Mouse (Mus musculus) left cerebral cortex, adult 9 months (tissue): ENCODE measurements around the gene Adcy9.
A peak's percentile ranks its signal among the peaks of the same experiment; 100 is the strongest.

ENCODE experiments used
- DNase-seq, 2 experiments: peaks; one replicate each; pipeline ENCODE4 v3.0.0; 2022; ENCODE audit warnings: low spot score in 2 of 2

The Adcy9 gene

GRCm38 (mm10) chr16:4418776-4419545 is 1.3 kb downstream of the Adcy9 start:
- DNase-seq, result peak in 1 of 2 experiments; percentile 26

DNA sequence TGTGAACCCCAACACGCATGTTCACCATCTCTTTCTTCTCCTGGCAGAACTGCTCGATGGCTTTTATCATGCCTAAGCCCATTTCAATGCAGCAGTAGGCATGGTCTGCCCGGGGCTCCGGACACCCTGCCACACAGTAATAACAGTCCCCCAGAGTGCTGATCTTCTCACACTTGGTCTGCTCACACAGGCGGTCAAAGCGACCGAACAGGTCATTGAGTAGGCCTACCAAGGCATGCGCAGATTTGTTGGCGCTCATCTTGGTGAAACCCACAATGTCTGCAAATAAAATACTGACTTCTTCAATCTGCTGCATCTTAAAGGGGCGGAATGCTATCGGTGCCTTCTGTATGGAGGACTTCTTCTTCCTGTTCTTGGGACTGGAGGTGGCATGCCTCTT is 2.2 kb downstream of the Adcy9 start:
- DNase-seq, result no peak

- no peak for DNase-seq
These were observed 2.8 kb downstream of the Adcy9 start for GRCm38 (mm10) chr16:4417455-4417854.

DNA sequence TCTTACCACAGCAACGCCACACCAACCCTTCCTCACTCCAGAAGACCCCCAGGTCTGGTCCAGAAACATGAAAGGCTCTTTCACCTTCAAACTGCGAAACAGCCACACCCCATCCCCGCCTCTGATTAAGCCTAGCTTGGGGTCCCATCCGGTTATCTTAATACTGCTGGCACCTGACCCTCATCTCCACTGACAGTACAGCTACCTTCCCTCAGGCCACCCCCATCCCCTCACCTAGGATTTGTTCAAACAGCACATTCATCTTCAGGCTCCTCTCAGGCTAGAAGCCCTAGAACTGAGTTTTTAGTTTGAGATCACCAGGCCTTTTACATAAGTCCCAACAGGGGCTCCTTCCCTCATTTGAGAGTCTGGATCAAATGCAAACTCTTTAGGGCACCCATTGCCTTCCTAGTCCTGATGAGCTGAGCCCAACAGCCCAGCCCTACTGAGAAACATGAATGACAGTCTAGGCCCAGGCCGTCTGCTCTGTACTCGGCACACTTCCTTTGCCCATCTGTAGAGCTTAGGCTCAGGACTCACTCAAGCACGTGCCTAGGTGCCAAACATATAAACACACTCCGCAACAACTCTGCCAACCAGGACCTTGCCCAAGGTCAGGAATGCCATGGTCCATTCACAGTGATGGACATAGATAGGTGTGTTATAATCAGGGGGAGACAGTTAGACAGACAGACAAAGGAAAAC is 5.3 kb downstream of the Adcy9 start:
- DNase-seq, result no peak

DNA sequence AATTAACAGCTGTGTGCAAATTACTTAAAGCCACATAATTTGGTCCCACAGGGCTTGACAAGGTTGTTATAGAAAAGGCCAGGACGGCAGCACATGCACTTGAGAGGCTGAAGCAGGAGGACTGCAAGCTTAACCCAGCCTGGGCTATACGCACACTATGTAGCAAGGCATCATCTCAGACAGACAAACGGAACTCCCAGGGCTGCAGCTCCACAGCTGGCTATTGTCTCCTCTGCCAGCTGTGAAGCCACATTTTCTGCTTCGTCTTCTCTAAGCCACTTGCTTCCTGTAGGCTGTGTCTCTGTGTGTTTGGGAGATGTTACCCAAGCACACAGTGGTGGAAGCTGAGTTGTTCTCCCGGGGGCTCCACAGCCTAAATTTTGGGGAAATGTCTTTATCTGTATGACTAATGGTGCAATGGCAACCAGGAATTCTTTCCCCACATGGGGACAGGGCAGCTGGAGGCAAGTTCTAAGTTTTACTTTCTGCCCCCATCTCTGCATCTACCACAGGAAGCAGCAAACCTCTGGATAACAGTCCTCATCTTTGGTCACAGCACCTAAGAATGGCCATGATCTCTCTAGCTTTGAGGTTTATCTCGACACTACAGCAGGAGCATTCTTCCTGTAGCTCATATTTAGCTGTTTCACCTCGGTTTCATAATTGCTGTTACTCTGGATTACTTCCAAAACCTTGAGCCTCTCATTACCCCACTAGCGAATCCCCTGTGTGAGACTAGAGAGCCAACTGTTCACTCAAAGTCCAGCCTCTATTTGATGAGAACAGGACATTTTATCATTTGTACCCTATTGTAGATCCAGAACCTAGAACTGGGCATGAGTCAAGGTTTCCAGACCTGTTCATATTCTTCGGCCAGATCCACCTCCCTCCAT is 6.1 kb downstream of the Adcy9 start:
- DNase-seq, result no peak

- no peak for DNase-seq
These were observed 7.0 kb downstream of the Adcy9 start for GRCm38 (mm10) chr16:4413301-4413700.

GRCm38 (mm10) chr16:4412298-4412697 is 8.0 kb downstream of the Adcy9 start:
- no peak for DNase-seq

GRCm38 (mm10) chr16:4411296-4411695 is 9.0 kb downstream of the Adcy9 start:
- no peak for DNase-seq

GRCm38 (mm10) chr16:4407536-4407935 is 12.8 kb downstream of the Adcy9 start:
- no peak for DNase-seq

- DNase-seq, result no peak
These were observed 13.6 kb downstream of the Adcy9 start for GRCm38 (mm10) chr16:4406706-4407105.

GRCm38 (mm10) chr16:4406047-4406586 is 14.2 kb downstream of the Adcy9 start:
- no peak for DNase-seq

- no peak for DNase-seq
These were observed 15.2 kb downstream of the Adcy9 start for GRCm38 (mm10) chr16:4404933-4405761.

- DNase-seq, result no peak
These were observed 19.2 kb downstream of the Adcy9 start for GRCm38 (mm10) chr16:4401109-4401508.

DNA sequence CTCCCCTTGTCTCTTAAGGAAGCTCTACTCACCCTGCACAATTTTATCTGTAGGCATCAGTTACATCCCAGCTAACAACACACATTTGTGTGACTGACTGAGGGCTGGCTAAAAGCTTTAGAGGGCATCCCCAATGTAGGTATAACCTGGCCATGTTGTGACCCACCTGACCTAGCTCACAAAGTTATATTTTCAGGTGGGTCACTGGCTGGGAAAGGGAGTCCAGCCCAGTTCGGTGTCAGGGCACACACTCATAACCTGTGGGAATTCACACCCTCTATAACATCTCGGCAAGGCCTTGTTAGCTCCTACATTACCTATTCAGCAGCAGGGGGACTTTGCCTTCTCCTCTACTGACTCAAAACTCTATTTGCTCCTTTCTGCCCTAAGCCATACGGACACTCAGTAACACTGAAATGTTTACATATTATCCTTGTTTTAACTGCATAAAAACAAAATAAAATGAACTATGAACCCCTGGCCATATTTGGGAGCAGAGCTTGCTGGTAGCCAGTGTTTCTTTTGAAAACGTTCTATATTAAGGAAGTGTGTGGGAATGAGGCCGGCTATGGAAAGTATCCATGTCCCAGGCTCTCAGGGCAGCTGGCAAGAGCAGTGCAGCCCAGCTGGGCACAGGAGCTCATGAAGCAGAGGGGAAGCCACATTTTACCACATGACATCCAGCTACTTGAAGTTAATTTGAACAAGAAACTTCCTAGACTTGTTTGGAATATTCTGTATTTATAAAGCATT is 20.7 kb downstream of the Adcy9 start:
- no peak for DNase-seq

- DNase-seq, result no peak
These were observed 21.5 kb downstream of the Adcy9 start for GRCm38 (mm10) chr16:4398782-4399181.

DNA sequence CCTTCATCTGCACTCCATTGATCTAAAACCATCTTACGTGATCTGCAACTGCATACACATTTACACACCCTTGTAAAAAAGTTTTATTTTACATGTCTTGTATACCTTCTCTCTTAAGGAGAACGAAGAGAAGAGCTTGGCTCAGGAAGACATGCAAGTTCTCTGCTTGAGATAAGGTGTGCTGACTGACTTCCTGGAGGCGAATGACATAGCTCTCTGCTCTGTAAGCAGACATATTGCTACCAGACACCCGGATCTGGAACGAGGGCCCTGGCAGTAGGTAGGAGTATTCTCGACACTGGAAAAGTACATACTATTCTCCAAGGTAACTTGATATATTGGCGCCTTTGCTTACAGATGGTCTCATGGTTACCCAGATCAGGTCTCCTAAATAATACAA is 22.7 kb downstream of the Adcy9 start:
- no peak for DNase-seq

DNA sequence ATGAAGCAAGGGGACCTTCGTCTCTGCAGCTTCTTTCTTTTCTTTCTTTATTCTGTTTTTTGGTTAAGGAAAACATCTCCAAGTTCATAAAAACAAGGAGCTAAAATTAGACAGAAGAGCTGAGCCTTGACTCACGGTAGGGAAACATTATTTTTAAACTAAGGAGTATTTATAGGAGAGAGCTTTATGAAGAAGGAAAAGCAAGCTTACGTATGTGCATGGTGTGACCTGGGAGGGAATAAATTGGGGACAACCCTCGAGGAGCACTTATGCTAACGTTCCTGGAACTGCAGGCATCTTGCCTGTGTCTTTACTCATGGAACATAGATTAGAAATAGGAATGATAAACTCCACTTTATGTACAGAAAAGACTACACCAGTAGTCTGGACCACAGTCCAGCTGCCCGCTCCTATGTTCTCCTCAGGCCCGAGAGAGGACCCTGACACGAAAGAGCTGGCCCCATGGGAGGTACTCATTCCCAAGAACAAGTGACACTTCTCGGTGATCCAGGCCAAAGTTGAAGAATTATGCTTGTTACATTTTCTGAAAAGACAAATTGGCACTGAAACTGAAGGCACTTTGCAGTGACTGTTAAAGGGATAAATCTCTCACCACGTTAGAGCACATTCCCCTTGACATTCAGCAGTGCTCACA is 24.5 kb downstream of the Adcy9 start:
- DNase-seq, result no peak

DNA sequence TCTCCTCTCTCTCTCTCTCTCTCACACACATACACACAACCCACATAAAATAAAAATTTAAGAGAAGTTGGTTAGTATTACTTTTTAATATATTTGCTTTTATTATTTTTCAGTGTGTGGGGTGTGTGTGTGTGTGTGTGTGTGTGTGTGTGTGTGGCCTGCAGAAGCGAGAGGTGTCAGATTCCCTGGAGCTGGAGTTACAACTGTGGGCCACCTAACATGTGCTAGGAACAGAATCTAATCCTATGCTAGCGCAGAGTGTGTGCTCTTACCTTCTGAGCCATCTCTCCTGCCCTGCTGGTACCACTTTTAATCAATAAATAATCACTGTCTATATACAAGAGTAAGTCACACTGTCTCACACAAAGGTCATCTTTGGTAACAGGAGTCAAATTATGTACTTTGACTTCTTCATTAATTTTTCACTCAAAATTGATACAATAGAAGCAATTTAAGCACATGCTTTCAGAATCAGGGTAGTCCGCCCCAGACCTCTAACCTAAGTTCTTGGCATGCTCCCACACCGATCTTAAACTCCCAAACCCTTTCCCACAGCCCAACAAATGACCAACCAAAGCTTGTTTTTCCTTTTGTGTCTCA is 25.2 kb downstream of the Adcy9 start:
- no peak for DNase-seq

- DNase-seq, result no peak
These were observed 36.7 kb downstream of the Adcy9 start for GRCm38 (mm10) chr16:4383473-4384038.
